Mouse (Mus musculus): ENCODE data around the gene Ccdc167.

The Ccdc167 gene

DNA sequence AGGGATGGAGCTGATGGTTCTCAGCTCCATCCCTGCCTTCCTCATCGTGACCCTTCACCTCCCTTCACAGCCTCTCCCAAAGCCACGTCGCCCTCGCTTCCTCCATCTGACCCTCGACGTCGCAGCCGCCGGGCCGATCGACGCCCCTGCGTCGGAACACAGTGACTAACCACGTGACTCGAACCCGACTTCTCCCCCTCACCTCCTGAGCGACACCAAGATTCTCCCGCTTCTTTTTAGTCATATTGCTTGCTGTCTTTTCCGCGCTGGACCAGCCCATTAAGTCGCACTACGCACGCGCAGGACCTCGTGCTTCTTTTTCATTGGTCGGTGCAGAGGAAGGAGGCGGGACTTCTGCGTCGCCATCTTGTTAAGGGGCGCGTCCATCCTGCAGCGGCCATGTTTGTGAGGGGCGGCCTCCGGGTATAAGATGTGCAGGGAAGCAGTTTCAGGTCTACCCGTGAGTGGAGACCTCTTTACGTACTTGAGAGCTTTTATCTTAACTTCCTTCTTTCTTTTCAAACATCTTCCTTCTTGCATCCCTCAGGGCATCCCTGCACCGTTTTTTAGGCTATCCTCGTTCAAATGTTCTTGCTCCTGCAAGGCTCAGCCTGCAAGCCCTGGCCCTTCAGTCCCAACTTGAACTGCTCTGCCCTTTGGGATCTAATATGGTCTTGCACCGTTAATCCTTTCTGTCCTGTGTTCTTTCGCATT lies at the start of gene Ccdc167:
Gene Ccdc167 (minus strand): TSS at position 313 of the 714 bp plus-strand sequence.
- DNase-seq (ENCODE audit: low spot score), result peak; percentile 98

DNA sequence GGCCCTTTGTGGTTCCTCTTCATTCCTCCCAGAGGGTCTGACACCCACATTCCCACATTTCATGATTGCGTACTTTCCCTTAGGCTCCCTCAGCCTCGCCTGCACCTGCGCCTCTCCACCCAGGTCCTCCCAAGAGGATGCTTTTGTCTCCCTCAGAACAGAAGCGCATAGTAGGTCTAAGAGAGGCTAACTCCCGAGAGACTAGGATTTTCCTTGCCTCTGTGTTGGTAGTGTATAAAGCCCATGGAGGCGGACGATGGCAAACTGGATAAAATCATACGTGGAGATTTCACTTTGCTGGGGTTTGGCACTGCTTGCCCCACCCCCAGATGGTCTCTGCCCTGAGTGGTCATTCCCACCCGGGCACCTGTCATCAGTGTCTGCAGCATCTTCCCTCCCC lies 48.5 kb upstream of the Ccdc167 start:
- DNase-seq (ENCODE audit: low spot score), result no peak

DNA sequence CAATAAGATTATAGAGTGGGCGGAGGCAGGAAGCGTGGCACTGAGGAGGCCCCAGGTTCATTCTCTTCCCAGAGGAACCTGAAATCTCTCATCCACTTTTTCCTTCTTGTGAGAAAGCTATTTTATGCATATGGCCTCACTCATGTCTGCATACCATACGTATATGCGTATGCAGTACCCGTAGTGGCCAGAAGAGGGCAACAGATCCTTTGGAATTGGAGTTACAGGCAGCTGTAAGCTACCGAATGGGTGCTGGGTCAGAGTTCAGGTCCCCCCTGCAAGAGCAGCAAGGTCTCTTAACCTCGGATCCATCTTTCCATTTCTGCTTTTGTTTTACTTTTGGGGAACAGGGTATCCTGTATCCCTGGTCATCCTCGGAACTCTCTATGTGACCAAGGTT lies 45.7 kb upstream of the Ccdc167 start:
- DNase-seq (ENCODE audit: low spot score), result no peak

DNA sequence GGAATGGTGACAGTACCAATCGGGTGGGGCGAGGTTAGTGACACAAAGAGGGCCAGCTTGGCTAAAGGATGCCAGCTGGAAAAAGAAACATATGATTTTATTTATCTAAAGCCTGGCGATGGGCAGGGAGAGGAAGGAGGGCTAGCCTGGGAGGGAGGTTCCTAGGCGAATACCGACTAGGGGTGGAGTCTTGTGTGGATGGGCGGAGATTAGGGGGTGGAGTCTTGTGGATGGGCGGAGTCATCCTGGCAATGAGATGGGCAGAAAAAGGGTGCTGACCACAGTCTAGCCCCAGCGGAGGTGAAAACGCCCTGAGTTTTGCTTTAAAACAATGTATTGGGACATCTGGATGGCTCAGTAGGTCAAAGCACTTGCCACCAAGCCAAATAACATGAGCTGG lies 45.1 kb upstream of the Ccdc167 start:
- DNase-seq (ENCODE audit: low spot score), result no peak

DNA sequence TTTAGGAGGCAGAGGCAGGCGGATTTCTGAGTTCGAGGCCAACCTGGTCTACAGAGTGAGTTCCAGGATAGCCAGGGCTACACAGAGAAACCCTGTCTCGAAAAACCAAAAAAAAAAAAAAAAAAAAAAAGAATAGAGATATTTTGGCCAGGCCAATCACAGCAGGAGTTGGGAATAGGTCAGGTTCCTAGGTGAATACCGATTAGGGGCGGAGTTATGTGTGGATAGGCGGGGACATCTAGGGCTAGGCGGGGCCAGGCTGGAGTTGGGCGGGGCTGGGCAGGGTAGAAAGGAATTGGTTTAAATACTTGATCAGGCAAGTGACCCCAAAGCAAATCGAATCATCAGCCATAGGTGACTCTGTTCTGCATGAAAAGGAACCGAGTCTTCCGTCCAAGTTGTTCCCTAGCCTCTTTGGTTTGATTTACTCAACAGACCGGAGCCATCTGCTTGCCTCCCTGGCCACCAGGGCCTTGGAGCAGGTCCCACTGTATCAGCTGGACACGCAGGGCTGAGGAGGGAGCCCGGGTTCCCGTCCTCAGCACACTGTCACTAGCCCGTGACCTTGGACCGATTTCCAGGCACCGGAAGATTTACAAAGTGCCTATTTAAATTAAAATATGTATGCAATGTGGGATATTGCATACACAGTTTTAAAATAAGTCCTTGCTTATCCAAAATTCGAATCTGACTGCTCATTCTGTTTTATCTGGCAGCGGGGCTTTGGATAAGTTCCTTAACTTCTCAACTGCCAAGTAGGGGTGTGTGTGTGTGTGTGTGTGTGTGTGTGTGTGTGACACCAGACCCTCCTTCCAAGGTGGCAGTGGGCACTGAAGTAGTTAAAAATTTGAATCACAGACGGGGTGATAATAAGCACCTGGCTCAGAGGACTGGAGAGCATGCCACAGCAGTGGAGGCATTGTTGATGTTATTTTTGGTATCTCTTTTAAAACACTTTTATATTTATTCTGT lies 43.8 kb upstream of the Ccdc167 start:
- no peak for DNase-seq (ENCODE audit: low spot score)

DNA sequence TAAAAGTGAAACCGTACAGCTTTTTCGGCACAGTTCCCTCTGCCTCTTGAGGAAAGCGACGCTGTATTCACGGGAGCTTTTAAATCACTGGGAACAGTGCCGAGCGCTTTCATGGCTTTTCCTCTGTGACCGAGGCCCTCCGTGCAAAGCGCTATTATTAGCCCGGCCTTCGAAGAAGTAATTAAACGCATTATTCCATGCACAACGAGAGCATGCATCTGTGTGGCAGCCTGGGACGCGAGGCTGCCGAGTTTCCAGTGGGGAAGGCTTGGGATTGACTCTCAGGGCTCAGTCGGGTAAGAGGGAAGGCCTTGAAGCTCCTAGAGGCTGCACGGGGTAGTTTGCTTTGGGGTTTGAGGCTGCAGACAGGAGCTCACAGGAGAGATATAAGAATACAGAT lies 43.1 kb upstream of the Ccdc167 start:
- no peak for DNase-seq (ENCODE audit: low spot score)

DNA sequence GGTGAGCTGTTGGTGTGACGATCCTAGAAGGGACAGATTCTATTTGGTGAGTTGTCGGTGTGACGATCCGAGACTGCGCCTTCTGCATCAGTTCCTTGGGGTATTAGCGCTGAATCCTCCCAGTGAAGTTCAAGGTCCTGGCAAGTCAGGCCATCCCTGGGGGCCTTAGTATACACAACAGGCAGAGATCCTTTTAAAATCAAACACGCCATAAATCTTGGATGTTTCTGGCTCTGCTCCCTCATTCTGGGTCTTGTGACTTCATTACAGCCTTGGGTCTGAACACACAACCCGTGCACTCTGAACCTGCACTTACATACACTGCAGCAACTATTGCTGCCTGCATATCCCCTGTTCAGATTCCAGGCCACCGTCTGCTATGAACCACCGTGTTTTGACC lies 39.5 kb upstream of the Ccdc167 start:
- no peak for DNase-seq (ENCODE audit: low spot score)

DNA sequence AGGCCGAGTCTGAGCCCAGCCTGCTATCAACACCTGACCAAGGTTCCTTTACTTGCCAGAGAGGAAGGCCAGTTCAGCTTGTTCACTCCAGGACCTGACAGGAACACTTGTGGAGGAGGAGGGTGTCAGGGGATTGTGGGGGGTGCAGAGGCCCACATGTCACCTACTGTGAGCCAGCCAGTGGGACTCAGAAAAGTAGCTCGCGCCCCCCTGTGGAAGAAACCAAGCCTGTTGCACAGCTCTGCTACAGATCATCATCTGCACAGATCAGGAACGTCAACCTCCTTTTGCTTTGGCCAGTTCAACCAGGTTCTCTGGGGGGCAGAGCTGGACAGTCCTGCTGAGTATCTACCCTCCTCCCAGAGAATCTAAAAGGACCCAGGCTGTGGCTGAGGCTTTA lies 37.7 kb upstream of the Ccdc167 start:
- no peak for DNase-seq (ENCODE audit: low spot score)

DNA sequence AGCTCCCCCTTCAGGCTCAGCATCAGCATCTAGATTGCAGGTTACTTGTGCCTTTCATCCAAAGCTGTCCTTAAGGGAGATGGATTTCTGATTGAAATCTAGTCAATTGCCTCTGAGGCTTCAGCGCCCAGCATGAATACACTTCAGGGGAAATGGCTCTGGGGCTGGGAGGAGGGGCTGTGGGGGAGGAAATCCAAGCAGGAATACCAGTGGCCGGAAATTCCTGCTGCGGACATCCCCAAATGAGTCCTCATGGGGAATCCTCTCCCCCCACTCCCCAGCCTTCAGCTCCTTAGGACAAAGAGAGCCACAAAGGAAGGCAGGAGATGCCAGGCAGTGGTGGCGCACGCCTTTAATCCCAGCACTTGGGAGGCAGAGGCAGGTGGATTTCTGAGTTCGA lies 30.6 kb upstream of the Ccdc167 start:
- DNase-seq (ENCODE audit: low spot score), result no peak

DNA sequence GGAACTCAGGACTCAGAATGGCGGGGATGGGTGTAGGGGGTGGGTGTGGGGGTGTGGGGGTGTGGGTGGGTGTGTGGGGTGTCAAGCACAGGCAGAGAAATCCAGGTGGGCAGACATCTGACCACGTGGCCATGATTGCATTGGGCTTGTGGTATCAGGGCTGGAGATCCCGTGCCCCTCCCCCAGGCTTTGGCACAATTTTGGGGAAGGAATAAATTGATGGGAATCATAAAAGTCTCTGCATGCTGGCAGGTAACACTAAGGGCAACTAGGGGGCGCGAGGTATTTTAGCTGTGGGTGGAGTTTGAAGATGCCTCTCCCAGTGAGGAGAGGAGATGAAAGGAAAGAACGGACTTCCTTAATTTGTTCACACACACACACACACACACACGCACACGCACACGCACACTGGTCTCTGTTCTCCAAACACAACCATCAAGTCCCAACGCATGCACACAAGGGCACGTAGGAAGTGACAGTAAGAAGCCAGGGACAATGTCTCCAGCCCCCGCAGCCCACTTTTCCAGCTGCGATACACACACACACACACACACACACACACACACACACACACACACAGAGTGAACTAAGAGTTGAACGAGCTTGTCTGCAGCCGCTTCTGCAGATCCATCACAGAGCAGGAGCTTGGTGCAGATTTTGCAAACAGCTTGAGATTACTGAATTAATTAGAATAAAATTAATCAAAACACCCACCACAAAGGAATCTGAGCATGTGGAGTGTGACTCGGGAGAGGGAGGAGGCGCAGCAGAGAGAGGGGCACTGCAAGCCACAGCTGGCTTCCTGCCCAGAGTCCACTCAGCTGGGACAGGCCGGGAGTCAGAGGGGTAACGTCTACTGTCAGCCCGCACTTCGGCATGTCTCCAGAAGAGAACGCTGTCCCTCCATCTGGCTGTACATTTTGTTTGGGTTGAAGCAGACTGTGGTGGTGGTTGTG lies 21.3 kb upstream of the Ccdc167 start:
- peak; percentile 39 for DNase-seq (ENCODE audit: low spot score)

DNA sequence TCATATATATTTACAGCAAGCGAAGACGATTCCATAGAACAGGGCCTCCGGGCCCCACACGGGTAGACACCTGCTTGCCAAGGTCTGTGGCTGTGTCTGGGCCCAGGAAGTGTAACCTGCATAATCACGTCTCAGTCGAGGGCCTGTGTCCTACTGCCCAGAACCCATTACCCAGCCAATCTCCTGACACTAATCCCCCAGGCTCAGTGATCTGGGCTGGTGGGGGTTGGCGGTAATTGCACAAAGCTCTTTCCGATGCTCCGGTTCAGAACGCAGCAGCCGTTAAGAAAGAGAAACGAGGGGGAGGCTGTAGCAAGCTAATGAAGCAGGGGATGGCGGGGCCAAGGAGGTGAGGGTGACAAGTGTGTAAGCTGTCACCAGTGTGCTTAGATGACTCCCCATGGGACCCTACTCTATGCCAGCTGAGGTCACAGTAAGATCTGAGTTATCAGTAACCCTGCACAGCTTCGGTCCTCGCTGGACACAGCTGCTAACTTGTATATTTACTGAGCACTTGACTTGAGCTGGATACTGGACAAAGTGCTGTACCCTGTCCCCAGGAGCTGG lies 19.7 kb upstream of the Ccdc167 start:
- DNase-seq (ENCODE audit: low spot score), result no peak

DNA sequence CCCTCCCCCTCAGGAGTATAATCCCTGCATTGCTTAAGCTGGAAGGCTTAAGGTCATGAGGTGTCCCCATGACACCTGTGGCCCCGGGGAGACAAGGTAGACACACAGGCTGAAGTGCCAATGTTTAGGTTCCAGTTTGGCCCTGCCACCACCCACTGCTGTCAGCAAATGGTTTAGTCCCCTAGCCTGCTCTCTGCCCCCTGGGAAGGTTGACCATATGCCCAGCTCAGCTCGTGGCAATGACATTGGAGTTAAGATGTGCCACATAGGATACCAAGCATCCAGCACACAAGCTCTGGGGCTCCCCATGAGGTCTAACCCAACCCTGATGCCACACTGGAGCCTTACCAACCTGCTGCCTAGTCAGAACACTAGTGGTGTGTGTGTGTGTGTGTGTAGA lies 15.7 kb upstream of the Ccdc167 start:
- no peak for DNase-seq (ENCODE audit: low spot score)

DNA sequence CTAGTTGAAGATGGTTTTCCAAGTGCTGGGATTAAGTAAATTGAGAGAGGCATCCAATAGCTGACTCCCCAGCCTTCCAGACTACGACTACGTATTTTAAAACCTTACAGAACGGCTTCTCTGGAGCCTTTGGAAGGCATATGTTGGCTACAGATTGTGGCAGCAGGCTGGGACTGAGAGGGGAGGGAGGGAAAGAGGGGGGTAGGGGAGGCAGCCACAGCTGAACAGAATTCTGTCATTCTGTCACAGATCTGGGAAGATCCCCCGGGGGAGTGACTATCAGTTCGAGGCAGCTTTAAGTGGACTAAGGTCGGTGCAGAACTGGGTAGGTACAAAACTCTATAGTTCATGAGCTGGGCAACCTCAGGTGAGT lies 15.1 kb upstream of the Ccdc167 start:
- no peak for DNase-seq (ENCODE audit: low spot score)

DNA sequence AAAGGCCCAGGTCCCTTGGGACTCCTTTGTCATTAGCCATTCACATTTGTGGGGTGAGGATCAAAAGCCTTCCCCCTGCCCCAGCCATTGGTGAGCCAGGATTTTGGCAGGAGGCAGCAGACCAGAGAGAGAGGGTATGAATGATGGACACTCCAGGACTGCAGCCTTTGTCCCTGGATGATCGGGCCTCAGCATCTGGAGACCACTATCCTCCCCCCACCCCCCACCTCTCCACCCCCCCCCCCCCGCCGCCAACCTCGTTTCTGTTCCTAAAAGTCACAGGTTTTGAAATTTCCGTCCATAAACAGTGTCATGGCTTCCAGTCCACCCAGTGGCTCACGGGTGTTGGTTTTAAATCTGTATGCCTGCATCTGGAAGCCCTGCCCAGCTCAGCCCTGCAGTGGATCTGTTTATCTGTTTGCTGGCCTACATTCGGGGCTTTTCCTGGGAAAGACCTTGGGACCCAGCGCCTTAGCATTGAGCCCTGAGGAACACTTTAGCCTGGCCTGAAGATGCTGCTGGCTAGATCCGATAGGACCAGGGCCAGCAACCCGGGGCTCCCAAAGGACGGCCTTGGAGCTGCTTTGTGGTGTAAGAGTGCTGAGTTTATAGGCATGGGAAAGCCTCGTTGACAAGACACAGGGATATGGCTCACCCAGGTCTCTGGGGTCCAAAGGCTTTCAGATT lies 14.6 kb upstream of the Ccdc167 start:
- DNase-seq (ENCODE audit: low spot score), result no peak

DNA sequence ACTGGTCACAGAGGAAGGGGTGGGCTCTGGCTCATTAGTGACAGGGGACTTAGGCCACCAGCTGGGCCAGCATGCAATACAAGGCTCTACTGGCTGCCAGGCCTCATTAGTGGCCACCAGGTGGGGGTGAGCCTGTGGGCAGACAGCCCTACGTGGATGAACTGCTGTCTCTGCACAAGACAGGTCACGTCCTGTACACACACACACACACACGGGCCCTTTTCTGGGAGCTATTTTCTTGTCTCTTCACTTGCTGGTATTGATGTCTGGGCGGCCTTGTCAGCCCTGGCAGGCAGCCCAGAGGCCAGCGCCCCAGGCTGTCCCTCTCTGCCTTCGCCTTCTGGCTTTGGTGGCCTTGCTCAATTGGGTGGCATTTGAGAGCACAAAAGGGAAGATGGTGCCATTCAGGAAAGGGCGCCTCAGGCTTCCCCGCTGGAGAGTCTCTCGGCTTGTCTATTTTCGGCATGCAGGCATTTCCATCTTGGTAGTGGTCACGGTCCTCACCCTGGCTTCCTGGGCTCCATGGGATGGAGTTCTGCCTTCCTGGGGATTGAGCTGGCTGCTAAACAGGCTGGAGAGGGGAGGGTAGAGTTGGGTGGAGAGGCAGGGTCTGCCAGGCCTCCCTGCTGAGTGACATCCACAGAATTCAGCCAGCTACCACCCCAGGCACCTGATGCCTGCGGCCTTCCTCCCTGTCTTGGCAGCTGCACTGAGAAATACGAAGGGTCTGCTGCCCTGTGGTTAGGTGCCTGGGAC lies 13.8 kb upstream of the Ccdc167 start:
- DNase-seq (ENCODE audit: low spot score), result no peak

DNA sequence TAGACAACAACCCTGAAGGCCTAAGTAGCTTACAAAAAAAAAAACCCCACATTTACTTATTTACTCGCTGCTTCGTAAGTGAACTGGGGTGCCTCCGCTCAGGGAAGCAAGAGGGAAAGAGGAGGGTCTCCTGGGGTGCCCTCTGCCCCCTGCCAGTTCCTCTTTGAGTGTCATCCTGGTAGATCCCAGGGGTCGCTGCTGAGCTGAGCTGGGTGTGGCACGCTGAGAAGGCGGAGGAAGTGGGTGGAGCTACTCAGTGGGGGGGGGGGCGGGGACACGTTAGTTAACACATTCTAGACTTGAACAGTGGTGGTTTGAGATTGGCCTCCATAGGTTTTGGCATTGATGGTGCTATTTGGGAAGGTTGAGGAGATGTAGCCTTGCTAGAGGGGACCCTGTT lies 11.2 kb upstream of the Ccdc167 start:
- DNase-seq (ENCODE audit: low spot score), result no peak

DNA sequence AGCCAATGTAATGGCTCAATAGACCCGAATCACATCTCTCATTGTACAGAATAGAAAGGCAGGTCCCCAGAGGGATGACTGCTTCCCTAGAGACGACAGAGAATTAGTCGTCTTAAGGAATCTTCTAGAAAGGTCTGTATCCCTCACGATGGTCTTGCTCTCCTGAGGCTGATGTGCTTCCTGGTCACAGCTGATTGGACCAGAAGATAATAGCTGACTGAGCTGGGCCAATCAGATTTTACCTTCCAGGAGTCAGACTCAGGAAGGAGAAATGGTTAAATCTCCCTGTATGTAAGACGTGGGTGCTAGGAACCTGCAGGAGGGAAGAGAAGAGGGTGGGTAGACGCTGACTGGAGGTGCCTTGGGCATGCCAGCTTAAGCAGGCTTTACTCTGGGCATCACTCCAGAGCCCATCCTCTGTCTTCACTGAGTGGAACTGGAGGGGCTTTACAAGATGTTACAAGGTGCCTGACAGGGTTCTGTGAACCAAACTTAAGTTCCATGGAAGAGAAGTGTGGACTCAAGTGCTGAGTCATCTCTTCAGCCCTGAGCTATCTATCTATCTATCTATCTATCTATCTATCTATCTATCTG lies 8.3 kb upstream of the Ccdc167 start:
- DNase-seq (ENCODE audit: low spot score), result no peak

DNA sequence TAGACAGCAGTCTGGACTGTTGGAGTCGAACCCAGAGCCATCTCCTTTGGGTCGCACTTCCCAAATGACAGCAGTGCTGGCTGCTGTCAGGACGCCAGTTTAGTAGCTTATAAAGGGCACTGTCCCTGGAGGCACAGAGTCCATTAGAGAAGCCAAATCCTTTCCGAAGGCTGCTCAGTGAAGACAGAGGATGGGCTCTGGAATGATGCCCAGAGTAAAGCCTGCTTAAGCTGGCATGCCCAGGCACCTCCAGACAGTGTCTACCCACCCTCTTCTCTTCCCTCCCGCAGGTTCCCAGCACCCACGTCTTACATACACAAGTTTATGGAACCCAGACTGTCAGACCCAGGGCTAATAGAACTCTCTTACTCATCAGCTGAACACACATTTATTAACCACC lies 7.8 kb upstream of the Ccdc167 start:
- DNase-seq (ENCODE audit: low spot score), result no peak

DNA sequence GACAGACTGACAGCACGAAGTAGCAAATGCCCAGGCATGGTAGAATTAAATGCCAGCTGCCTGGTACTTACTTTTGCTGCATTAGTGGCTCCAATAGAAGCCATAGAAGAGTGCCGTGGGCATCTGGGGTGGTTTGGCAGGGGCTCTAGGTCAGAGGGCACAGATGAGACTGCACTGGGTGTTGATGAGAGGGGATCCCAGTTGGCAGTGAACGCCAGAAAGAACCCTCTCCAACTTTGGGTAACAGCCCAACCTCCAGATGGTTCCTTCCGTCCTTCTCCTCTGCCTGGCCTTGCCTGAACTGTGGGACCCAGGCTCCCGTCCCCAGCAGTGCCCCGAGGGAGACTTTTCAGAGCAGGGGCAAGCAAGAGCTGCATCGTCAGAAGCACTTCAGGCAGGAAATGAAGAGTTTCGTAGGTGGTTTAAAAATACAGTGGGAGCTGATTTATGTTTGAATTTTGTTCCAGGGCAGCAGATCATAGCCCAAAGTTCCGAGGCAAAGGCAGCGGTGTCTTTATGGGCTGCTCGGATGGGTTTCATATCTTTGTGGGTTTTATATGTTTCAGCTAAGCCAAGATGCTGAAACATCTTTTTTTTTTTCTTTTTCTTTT lies 4.0 kb upstream of the Ccdc167 start:
- no peak for DNase-seq (ENCODE audit: low spot score)
